Mouse (Mus musculus): ENCODE data around the gene Notch3.
A peak's percentile ranks its signal among the peaks of the same experiment; 100 is the strongest.

DNA sequence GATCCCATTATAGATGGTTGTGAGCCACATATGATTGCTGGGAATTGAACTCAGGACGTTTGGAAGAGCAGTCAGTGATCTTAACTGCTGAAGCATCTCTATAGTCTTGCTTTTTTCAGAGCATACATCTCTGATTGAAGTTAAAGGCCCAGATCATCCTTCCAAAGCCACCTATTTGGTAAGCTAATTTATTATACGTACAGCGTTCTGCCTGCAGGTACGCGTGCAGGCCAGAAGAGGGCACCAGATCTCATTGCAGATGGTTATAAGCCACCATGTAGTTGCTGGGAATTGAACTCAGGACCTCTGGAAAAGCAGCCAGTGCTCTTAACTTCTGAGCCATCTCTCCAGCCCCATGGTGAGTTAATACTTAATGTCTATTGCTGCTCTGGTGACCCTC is 73.8 kb downstream of the Notch3 start:
- peak; percentile 77 for TF ChIP-seq CTCF (IDR thresholded peaks at IDR 0.05; ENCODE audit: low read depth)
- no peak for TF ChIP-seq EP300 (IDR thresholded peaks at IDR 0.05; ENCODE audit: low read depth)
